Mouse (Mus musculus) testis, adult 2 months (tissue): ENCODE data around the gene Pde2a. TPM values are rescaled to one million over a fixed set of nuclear protein-coding genes. Genes with fewer than 3 reads are reported as not detected.

Experiments used
- H3K27ac ChIP-seq: fragments of 200-500 bp; 2 replicates; pipeline ENCODE4 v1.5.1; 2012; ENCODE audit warnings: low read depth, low read length; ENCODE audit not compliant: control insufficient read depth, insufficient read depth
- H3K27me3 ChIP-seq: fragments of 200-500 bp; 2 replicates; pipeline ENCODE4 v1.6.1; 2012; ENCODE audit warnings: mild to moderate bottlenecking, low read length, moderate library complexity; ENCODE audit not compliant: control insufficient read depth, insufficient read depth
- H3K36me3 ChIP-seq: fragments of 200-500 bp; 2 replicates; pipeline ENCODE4 v1.6.1; 2012; ENCODE audit warnings: mild to moderate bottlenecking, low read length; ENCODE audit not compliant: control insufficient read depth, insufficient read depth
- H3K4me1 ChIP-seq: fragments of 200-500 bp; 2 replicates; pipeline ENCODE4 v1.6.1; 2012; ENCODE audit warnings: low read length; ENCODE audit not compliant: control insufficient read depth, insufficient read depth
- H3K4me3 ChIP-seq: fragments of 200-500 bp; 2 replicates; pipeline ENCODE4 v1.5.1; 2012; ENCODE audit warnings: low read depth, mild to moderate bottlenecking, low read length, moderate library complexity, mixed read lengths; ENCODE audit not compliant: control insufficient read depth
- CTCF ChIP-seq: fragments of 200-500 bp; IDR thresholded peaks from 2 replicates; pipeline ENCODE4 v1.5.1; 2012; ENCODE audit warnings: low read depth, mild to moderate bottlenecking, inconsistent platforms, low read length, moderate library complexity; ENCODE audit not compliant: control insufficient read depth, insufficient read depth, insufficient replicate concordance
- POLR2A ChIP-seq: fragments of 200-500 bp; IDR thresholded peaks from 2 replicates; pipeline ENCODE4 v1.6.1; 2012; ENCODE audit warnings: low read depth, mild to moderate bottlenecking, inconsistent platforms, low read length, moderate library complexity; ENCODE audit not compliant: control insufficient read depth
- polyA plus RNA-seq: library from polyadenylated mRNA; depleted of rRNA; stranded (reverse); fragments of >200 nt; gene quantifications from 2 replicates; pipeline ENCODE4 v1.2.3, GENCODE M21; 2012

Pde2a gene
- polyA plus RNA-seq, 1 experiment: 7.4 TPM

DNA sequence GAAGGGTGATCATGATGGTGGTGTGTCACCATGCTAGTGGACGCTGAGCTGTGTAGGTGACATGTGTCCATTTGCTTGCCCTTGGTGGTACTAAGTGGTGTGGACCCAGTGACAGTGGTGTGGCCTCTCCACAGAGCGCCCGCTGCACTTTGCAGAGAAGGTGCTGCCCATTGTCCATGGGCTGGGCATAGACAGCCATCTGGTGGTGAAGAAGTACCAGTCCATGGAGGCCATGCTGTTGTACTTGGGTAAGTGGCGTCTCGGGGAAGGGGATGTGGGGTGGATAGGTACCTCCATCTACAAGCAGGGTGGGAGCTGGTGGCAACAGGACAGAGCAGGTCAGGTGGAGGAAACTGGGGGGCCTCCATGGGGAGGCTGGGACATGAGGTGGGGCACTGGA, 17.7 kb upstream of the Pde2a start:
- TF ChIP-seq CTCF (no peak), POLR2A (no peak)
- no peaks in the 10 kb centered on the region for H3K36me3 ChIP-seq
- no peak overlapping the region for H3K4me3 ChIP-seq
- H3K4me1 ChIP-seq: no peaks in the 10 kb centered on the region
- no peaks in the 10 kb centered on the region for H3K27me3 ChIP-seq
- H3K27ac ChIP-seq: no peak overlapping the region

DNA sequence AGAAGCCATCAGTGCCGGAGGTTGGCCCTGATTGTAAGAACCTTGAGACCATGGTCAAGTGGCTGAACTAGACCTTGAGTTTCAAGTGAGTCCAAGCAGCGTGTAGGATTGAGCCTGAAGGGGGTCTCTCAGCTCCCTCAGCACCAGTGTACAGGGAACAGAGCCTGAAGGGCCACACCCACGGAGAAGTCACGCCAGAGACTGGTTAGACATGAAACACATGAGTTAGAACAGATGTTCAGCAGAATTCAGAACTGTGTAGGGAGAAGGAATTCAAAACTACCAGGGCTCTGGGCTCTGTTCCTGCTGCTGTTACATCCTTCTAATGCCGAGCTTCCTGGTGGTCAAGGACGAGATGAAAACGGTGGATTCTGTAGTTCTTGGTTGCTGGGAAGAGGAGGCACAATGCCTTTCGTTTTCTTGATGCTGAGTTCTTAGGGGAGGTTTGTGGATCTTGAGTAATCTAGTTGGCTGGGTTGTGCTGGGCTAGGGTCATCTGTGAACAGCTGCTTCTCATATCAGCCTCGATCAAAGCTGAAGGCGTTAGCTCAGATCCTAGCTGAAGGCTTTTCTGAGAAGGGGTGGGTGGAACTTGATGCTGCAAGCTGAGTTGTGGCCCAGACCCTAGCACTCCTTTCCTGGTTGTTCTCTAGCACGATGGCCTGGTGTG, 11.1 kb upstream of the Pde2a start, which contains the start of gene Gm45837:
TSS of gene Gm45837 (plus strand) at position 620 of the 670 bp plus-strand sequence.
- Histone ChIP-seq H3K4me1 (peaks cover 2% of the 10 kb centered on the region; the same call in 1 of the 2 replicates), H3K36me3 (no peaks in the 10 kb centered on the region), H3K27ac (no peak within 1 kb of the TSS), H3K27me3 (no peaks in the 10 kb centered on the region), H3K4me3 (no peak within 1 kb of the TSS)
- TF ChIP-seq POLR2A: no peak

DNA sequence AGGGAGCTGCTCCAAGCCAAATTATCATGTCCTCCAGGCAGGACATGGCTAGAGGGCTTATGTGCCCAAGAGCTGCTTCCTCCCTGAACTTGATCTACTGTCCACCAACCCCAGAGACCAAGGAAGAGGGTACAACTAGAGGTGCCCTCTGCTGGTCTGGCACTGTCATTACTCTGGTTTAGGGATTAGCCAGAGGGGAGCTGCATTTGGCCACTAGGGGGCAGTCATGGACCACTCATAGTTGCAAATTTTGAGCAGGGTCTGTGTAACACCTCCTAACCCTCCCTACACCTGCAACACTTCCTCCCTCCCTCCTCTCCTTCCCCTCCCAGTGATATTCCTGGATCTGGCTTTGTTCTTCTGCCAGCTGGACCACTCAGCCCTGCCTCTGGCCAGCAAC, 8.7 kb upstream of the Pde2a start:
- no peaks in the 10 kb centered on the region for H3K36me3 ChIP-seq
- peaks cover 6% of the 10 kb centered on the region for H3K4me1 ChIP-seq
- TF ChIP-seq CTCF (peak; percentile 95), POLR2A (no peak)
- H3K4me3 ChIP-seq: no peak overlapping the region
- H3K27ac ChIP-seq: no peak overlapping the region
- no peaks in the 10 kb centered on the region for H3K27me3 ChIP-seq

DNA sequence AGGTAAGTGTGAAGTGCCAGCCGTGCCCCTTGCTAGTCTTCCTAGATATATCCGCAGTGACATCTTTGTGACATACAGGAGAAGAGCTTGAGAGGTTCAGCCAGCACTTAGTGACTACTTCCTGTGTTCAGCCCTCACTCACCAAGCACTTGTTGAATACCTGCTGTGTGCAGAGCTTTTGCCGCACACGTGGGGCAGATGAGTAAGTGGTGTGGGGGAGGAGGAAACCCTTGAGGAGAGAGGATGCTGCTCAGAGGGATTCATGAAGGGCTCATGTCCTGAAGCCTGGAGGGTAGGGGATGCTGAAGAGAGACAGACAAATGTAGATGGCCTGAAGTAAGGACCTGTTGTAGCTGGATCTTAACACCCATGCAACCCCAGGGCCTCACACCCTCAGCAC, 7.3 kb upstream of the Pde2a start:
- Histone ChIP-seq H3K27ac (no peak overlapping the region), H3K4me1 (peaks cover 9% of the 10 kb centered on the region), H3K4me3 (no peak overlapping the region), H3K36me3 (no peaks in the 10 kb centered on the region), H3K27me3 (no peaks in the 10 kb centered on the region)
- TF ChIP-seq POLR2A: no peak

DNA sequence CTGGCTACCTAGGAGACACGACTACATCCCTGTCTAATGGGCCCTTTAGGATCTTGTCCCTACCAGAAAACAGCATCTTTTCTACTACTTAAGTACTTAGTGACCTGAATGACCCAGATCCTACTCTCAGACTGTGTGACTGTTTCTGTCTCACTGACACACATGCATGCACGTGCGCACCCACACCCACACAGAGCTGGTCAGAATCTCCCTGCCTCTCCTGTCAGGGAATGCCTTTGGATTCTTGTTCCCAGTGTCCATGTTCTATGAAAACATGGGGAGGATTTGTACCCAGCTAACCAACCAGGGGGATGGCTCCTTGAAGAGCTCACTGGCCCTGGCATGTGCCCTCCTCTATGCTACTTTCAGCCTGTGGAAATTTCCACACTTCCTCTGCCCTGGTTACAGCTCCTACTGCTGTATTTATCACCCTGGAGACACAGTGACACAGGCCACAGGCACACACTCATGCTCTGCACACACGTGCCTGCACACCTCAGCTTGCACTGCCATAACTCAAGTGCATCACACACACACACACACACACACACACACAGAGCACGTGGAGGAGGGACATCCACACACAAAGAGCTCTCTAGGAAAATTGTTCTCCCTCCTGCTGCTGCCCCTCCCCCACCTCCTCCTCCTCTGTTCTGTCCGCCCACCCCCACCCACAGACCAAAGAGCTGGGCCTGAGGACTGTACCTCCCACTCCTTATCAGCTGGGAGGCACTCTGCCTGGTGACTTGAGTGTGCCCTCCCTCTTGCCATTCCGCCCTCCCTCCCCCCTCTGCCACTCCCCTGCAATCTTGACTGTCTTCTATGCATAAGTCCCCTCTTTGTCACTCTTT, 6.6 kb upstream of the Pde2a start:
- Histone ChIP-seq H3K27ac (no peak overlapping the region), H3K36me3 (no peaks in the 10 kb centered on the region), H3K27me3 (no peaks in the 10 kb centered on the region), H3K4me3 (no peak overlapping the region), H3K4me1 (peaks cover 12% of the 10 kb centered on the region)
- no peak for TF ChIP-seq CTCF
- no peak for TF ChIP-seq POLR2A

DNA sequence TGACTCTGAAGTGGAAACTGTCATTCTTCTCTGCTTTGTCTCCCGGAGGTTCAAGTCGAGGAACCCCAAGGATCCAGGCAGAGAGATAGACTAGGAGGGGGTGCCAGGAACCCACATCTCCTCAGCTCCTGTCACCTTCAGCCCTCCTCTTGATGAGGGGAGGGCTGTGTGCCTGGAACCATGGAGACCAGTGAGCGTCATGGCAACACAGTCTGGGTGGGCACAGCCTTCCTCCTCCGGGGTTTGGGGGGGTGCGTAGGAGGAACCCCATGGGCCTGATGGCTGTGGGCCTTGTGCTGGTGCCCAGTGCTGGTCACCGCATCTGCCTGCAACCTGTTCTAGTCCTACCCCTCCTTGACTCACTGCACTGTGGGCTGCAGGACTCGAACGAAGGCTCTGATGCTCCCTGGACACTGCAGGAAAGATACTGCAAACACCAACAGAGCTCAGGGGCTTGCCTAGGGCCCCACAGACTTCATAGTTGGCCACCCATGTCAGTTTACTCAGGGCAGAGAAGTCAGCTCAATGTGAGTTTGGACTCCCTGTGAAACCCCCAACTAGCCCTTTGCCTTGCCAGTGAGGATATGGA, 5.9 kb upstream of the Pde2a start:
- H3K27ac ChIP-seq: no peak overlapping the region

DNA sequence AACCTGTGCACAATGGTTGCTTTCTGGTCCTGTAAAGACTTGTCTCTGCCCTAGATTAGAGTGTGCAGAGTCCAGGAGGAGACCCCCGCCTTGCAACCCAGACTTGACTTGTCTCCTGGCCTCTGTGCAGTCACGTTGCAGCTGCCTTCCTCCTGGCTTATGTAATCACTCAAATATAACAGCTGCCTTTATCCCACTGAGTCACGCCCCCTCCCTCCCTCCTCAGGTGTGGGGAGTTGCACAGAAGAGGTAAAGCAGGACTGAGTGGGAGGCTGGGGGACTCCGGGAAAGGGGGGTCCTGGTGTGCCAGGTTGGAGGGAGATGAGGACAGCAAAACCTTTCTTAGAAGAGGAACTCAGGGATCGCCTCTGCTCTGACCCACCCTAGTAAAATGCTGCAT, 5.1 kb upstream of the Pde2a start:
- Histone ChIP-seq H3K36me3 (no peaks in the 10 kb centered on the region), H3K27ac (no peak overlapping the region), H3K4me3 (no peak overlapping the region), H3K4me1 (peaks cover 15% of the 10 kb centered on the region), H3K27me3 (no peaks in the 10 kb centered on the region)
- TF ChIP-seq CTCF (no peak), POLR2A (no peak)

More for the DNA sequence above, 5.9 kb upstream of the Pde2a start:
- Histone ChIP-seq H3K27me3 (no peaks in the 10 kb centered on the region), H3K36me3 (no peaks in the 10 kb centered on the region), H3K4me3 (no peak overlapping the region), H3K4me1 (peaks cover 15% of the 10 kb centered on the region)
- no peak for TF ChIP-seq POLR2A
- no peak for TF ChIP-seq CTCF
